Mouse (Mus musculus): Measurements from ENCODE around the gene Sh3bp2.

DNA sequence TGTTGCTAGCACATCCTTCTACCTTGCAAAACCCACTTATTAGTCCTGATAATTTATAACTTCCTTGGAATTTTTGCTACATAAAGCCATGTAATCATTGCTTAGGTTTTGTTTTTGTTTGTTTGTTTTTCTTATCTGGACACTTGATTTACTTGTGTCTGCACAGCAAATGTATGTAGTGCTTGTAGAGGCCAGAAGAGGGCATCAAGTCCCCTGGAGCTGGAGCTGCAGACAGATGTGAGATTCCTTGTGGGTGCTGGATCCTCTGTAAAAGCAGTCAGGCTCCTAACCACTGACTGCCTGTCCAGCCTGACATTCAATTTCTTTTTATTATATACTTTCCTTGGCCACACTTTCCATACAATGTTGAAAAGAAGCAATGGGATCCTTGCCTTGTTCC lies 21.8 kb downstream of the Sh3bp2 start:
- TF ChIP-seq GATA1 (IDR thresholded peaks at IDR 0.05; ENCODE audit: borderline replicate concordance, low read length): no peak
- TF ChIP-seq FLI1 (IDR thresholded peaks at IDR 0.05; ENCODE audit: low read length): no peak
